Mouse (Mus musculus) heart, adult 18-20 months (tissue): ENCODE measurements around the gene Shisal2b. TPM values are rescaled to one million over a fixed set of nuclear protein-coding genes. Genes with fewer than 3 reads are reported as not detected.

Source experiments
- DNase-seq, 2 experiments: peaks; one replicate each; pipeline ENCODE4 v3.0.0; 2021 to 2022; ENCODE audit warnings: mixed read lengths in 1 of 2
- total RNA-seq, 2 experiments: library from RNA; stranded (reverse); gene quantifications; 2 replicates each; pipeline ENCODE4 v1.2.3; 2021

The Shisal2b gene
- total RNA-seq, 2 experiments from 2014 or later, result not detected

GRCm38 (mm10) chr13:104816635-104817571 lies 46.8 kb downstream of the Shisal2b start, which contains the start of gene Cwc27:
TSS of gene Cwc27 (minus strand) at chr13:104817142.
- DNase-seq, result peak; percentile 82 to 92

- DNase-seq, result no peak
Measured at GRCm38 (mm10) chr13:104816270-104816634, 47.4 kb downstream of the Shisal2b start.

GRCm38 (mm10) chr13:104805681-104806080 lies 58.0 kb downstream of the Shisal2b start:
- DNase-seq, result peak in 1 of 2 experiments; percentile 40

GRCm38 (mm10) chr13:104799566-104800182 lies 64.0 kb downstream of the Shisal2b start:
- DNase-seq, result peak in 1 of 2 experiments; percentile 37

GRCm38 (mm10) chr13:104799067-104799466 lies 64.6 kb downstream of the Shisal2b start:
- no peak for DNase-seq

Other genes starting within 250 kb of the Shisal2b start
- 10 to 100 TPM; 19.9 to 24.1 TPM for gene Srek1ip1, start 71.4 kb downstream of the Shisal2b start, total RNA-seq
- 10 to 100 TPM; 12.9 to 17.3 TPM for gene Cwc27, start 46.8 kb downstream of the Shisal2b start, total RNA-seq
- 1 to 10 TPM; 6.1 to 7.0 TPM for gene Rgs7bp, start 191.0 kb upstream of the Shisal2b start, total RNA-seq
- gene 4933425L06Rik, start 218.2 kb upstream of the Shisal2b start, total RNA-seq, result not detected